Mouse (Mus musculus) bone marrow, adult 2 months (tissue): Measurements from ENCODE around the gene Gm48551.

Experiments
- CTCF ChIP-seq: fragments of 200-500 bp; IDR thresholded peaks from 2 replicates; pipeline ENCODE4 v1.5.1; 2011; ENCODE audit warnings: low read length, control low read depth; ENCODE audit not compliant: control insufficient read depth, insufficient read depth
- POLR2A ChIP-seq: fragments of 200-500 bp; IDR thresholded peaks from 2 replicates; pipeline ENCODE4 v1.6.1; 2011; ENCODE audit warnings: low read depth, mild to moderate bottlenecking, control low read depth, low read length, borderline replicate concordance; ENCODE audit not compliant: control insufficient read depth

DNA sequence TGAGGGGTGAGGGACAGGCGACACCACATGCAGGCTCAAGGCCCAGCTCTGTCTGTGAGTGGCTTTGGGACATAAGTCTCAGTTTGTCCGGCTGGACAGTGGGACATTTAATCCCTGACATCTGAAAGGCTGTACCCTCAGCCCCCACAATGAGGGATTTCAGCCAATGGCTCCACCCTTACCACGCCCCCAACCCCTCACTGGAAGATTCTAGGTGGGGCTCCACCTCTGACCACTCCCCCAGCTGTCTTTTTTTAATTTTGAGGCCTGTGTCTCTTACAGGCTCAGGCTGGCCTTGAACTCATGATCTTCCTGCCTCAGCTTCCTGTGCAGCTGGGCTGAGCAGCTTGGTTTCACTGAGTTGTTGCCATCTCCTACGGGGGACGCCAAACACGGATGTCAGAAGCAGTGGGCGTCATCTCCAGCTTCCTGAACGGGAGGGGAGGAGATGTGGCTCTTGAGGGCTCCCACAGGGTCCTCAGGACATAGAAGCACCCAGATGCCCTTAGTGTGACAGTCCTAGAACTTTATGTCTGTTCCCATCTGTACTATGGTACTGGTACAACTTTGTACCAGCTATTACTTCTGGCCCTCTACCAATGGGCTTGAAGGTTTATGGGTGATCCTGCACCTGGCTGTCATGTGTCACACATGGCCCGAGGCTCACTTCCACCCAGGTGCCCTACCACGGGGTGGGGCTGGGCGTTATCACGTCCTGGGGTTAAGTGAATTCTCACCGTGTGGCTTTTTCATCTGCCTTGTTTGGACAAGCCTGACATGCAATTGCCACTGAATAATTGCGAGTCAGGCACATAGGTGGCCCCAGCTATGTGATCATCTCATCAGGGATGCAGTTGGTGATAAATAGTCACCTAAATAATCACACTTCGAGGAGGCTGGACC lies 50.3 kb downstream of the Gm48551 start:
- TF ChIP-seq CTCF (no peak), POLR2A (no peak)
